18 mouse cellular contexts compared by ENCODE assay signal in the genomic region with DNA sequence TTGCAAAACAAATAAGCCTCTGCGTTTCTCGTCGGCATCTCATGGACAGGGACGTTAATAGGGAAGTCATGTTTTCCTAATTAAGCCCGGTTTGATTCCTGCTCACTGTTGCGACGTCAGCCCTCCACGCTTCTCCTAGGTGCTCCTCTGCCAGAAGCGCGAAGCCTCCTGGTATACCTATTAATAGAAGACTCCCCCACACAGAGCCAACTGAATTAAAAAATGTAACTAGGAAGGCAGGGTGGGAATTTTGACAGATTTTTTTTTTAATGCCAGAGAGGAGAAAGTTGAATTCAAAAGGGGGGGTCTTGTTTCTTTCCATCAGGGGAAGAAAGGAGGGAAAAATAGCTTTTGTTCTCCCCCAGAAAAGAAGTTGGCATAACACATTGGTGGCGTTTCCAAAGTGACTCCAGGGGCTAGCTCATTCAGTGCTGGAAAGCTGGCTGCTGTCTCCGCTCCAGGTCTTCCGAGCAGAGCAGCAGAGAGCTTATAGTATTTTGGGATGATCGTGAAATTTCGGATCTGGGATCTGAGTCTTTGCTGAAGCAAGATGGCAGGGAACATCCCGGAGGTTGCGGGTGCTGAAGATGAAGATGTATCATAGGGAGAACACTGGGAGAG.
DNase-seq lines count a peak whose midpoint lies in the region; ATAC-seq and TF ChIP-seq lines count a peak whose summit lies in the region.
"Had no signal": no experiment of that assay in that cellular context is flagged by ENCODE, and none has a peak within 500 bp of the region (broad histone marks: within the 10 kb centered on the region; RNA-seq: fewer than 3 reads in every experiment).

No protein-coding gene starts in this region.

- H3K9ac ChIP-seq in midbrain, postnatal 0 days (replicated peaks; ENCODE audit: low read length, poor library complexity, severe bottlenecking) = no peak overlapping the region
- H3K9ac ChIP-seq in midbrain, embryonic 16.5 days (ENCODE audit: low read depth, low read length) = no peak overlapping the region
- H3K9ac ChIP-seq: heart, embryonic 13.5 days; limb, embryonic 13.5 days; neural tube, embryonic 13.5 days had no signal

- no peak overlapping the region for H3K27ac ChIP-seq in cerebellum, adult 2 months (ENCODE audit: insufficient read depth, low read length)
- H3K27ac ChIP-seq in heart, embryonic 10.5 days = no peak overlapping the region
- H3K27ac ChIP-seq in midbrain, postnatal 0 days (ENCODE audit: low read depth, low read length) = no peak overlapping the region
- no peak overlapping the region for H3K27ac ChIP-seq in midbrain, embryonic 16.5 days (ENCODE audit: low read length)
- no peak overlapping the region for H3K27ac ChIP-seq in thymus, adult 2 months (ENCODE audit: control insufficient read depth, insufficient read depth, low read length)
- H3K27ac ChIP-seq: heart, embryonic 13.5 days; limb, embryonic 13.5 days; macrophage; neural tube, embryonic 13.5 days had no signal

- H3K36me3 ChIP-seq in heart, embryonic 10.5 days = no peaks in the 10 kb centered on the region
- no peaks in the 10 kb centered on the region for H3K36me3 ChIP-seq in midbrain, postnatal 0 days (ENCODE audit: insufficient read depth, low read length)
- no peaks in the 10 kb centered on the region for H3K36me3 ChIP-seq in midbrain, embryonic 16.5 days (ENCODE audit: control insufficient read depth, insufficient read depth, low read length)
- no peaks in the 10 kb centered on the region for H3K36me3 ChIP-seq in thymus, adult 2 months (ENCODE audit: control insufficient read depth, insufficient read depth, low read length)
- H3K36me3 ChIP-seq: heart, embryonic 13.5 days; limb, embryonic 13.5 days; neural tube, embryonic 13.5 days had no signal

- no peak for TF ChIP-seq CTCF in cerebellum, adult 2 months (IDR thresholded peaks at IDR 0.05; ENCODE audit: borderline replicate concordance, insufficient read depth, low read depth, low read length)
- no peak for TF ChIP-seq CTCF in midbrain, postnatal 0 days (IDR thresholded peaks at IDR 0.05)
- TF ChIP-seq CTCF in thymus, adult 2 months (IDR thresholded peaks at IDR 0.05; ENCODE audit: borderline replicate concordance, control insufficient read depth, extremely low read depth, insufficient read depth, low read length, poor library complexity) = no peak

- TF ChIP-seq POLR2A in cerebellum, adult 2 months (IDR thresholded peaks at IDR 0.05; ENCODE audit: borderline replicate concordance, insufficient read depth, low read length) = no peak
- TF ChIP-seq POLR2A in thymus, adult 2 months (IDR thresholded peaks at IDR 0.05; ENCODE audit: control insufficient read depth, extremely low read depth, insufficient read depth, low read length, poor library complexity) = no peak

- no peaks in the 10 kb centered on the region; the same call in none of the 2 replicates for H3K4me1 ChIP-seq in cerebellum, adult 2 months (ENCODE audit: control insufficient read depth, insufficient read depth, low read length)
- H3K4me1 ChIP-seq in heart, embryonic 10.5 days = no peaks in the 10 kb centered on the region
- H3K4me1 ChIP-seq in midbrain, postnatal 0 days (ENCODE audit: insufficient read depth, low read length) = no peaks in the 10 kb centered on the region
- no peaks in the 10 kb centered on the region for H3K4me1 ChIP-seq in midbrain, embryonic 16.5 days (ENCODE audit: control insufficient read depth, insufficient read depth, low read length)
- H3K4me1 ChIP-seq in thymus, adult 2 months (replicated peaks; ENCODE audit: control insufficient read depth, insufficient read depth, low read length) = no peaks in the 10 kb centered on the region
- H3K4me1 ChIP-seq: heart, embryonic 13.5 days; limb, embryonic 13.5 days had no signal

- ATAC-seq in cerebellum, adult (ENCODE audit: insufficient number of reproducible peaks, low FRiP score, low TSS enrichment) = no peak
- ATAC-seq in midbrain, postnatal 0 days (ENCODE audit: low FRiP score) = no peak
- ATAC-seq in midbrain, embryonic 16.5 days = no peak
- ATAC-seq: activated CD4-positive, CD25-positive, alpha-beta regulatory T cell, adult 4 months had no signal

- DNase-seq in cerebellum, adult 2 months = peak; percentile 19 to 29
- DNase-seq in heart, postnatal 4 days = peak; percentile 1
- DNase-seq in heart, embryonic 10.5 days (ENCODE audit: low spot score) = no peak
- DNase-seq in midbrain, postnatal 0 days (ENCODE audit: low spot score) = peak; percentile 34
- no peak for DNase-seq in thymus, adult 2 months
- no peak for DNase-seq in adrenal gland, adult 8-10 months
- DNase-seq: cerebellum, adult 11-12 months; gastrocnemius, postnatal 36 days; kidney, adult 9 months; lung, adult 18-20 months had no signal

- no peak overlapping the region for H3K4me2 ChIP-seq in midbrain, postnatal 0 days (ENCODE audit: low read depth, low read length, poor library complexity, severe bottlenecking)
- no peak overlapping the region for H3K4me2 ChIP-seq in midbrain, embryonic 16.5 days (ENCODE audit: low read length)
- H3K4me2 ChIP-seq: heart, embryonic 13.5 days; limb, embryonic 13.5 days; neural tube, embryonic 13.5 days had no signal

- H3K27me3 ChIP-seq in cerebellum, adult 2 months (ENCODE audit: control insufficient read depth, insufficient read depth, low read length) = no peaks in the 10 kb centered on the region
- H3K27me3 ChIP-seq in heart, embryonic 10.5 days (ENCODE audit: insufficient read depth, poor library complexity, severe bottlenecking) = peaks cover 7% of the 10 kb centered on the region; the same call in 1 of the 2 replicates
- no peaks in the 10 kb centered on the region for H3K27me3 ChIP-seq in midbrain, postnatal 0 days (ENCODE audit: insufficient read depth, low read length)
- H3K27me3 ChIP-seq in midbrain, embryonic 16.5 days (ENCODE audit: control insufficient read depth, insufficient read depth, low read depth, low read length) = no peaks in the 10 kb centered on the region
- no peaks in the 10 kb centered on the region for H3K27me3 ChIP-seq in thymus, adult 2 months (ENCODE audit: control insufficient read depth, insufficient read depth, low read length)
- H3K27me3 ChIP-seq: CH12.LX; neural tube, embryonic 13.5 days had no signal

- H3K4me3 ChIP-seq in cerebellum, adult 2 months (replicated peaks; ENCODE audit: insufficient read depth, low read depth, low read length) = no peak overlapping the region
- no peak overlapping the region for H3K4me3 ChIP-seq in heart, embryonic 10.5 days
- no peak overlapping the region for H3K4me3 ChIP-seq in midbrain, postnatal 0 days (ENCODE audit: low read depth, low read length)
- no peak overlapping the region for H3K4me3 ChIP-seq in midbrain, embryonic 16.5 days (ENCODE audit: low read depth, low read length)
- H3K4me3 ChIP-seq in thymus, adult 2 months (ENCODE audit: control insufficient read depth, insufficient read depth, low read length) = no peak overlapping the region
- H3K4me3 ChIP-seq: heart, embryonic 13.5 days; limb, embryonic 13.5 days; neural tube, embryonic 13.5 days had no signal

- whole genome bisulfite sequencing in cerebellum, adult 2 months = 11% methylated on average over 17 of the region's 17 CpGs
- 82% methylated on average over 17 of the region's 17 CpGs for WGBS in heart, embryonic 10.5 days
- 57% methylated on average over 17 of the region's 17 CpGs for WGBS in midbrain, postnatal 0 days
- WGBS in midbrain, embryonic 16.5 days = 68% methylated on average over 17 of the region's 17 CpGs
- WGBS in thymus, adult 2 months = 93% methylated on average over 17 of the region's 17 CpGs

- no peaks in the 10 kb centered on the region for H3K9me3 ChIP-seq in heart, embryonic 10.5 days
- H3K9me3 ChIP-seq in midbrain, postnatal 0 days (ENCODE audit: low read length) = no peaks in the 10 kb centered on the region
- H3K9me3 ChIP-seq in midbrain, embryonic 16.5 days (replicated peaks; ENCODE audit: control insufficient read depth, low read length, poor library complexity, severe bottlenecking) = no peaks in the 10 kb centered on the region
- H3K9me3 ChIP-seq: heart, embryonic 13.5 days; limb, embryonic 13.5 days; neural tube, embryonic 13.5 days had no signal

Comparison
In these comparisons a context has a peak if more than half of its experiments do, and no peak if none do; other contexts are left out.
1. DNase-seq: peak in cerebellum, adult 2 months (2 of 2), heart, postnatal 4 days (single experiment) and midbrain, postnatal 0 days (single experiment); none in heart, embryonic 10.5 days (single experiment), thymus, adult 2 months (single experiment) and adrenal gland, adult 8-10 months (single experiment).